Mouse (Mus musculus) testis, adult 2 months (tissue): ENCODE measurements around the gene Pdx1. TPM values are rescaled to one million over a fixed set of nuclear protein-coding genes. Genes with fewer than 3 reads are reported as not detected.

ENCODE experiments used
- H3K27ac ChIP-seq: fragments of 200-500 bp; 2 replicates; pipeline ENCODE4 v1.5.1; 2012; ENCODE audit warnings: low read depth, low read length; ENCODE audit not compliant: control insufficient read depth, insufficient read depth
- H3K27me3 ChIP-seq: fragments of 200-500 bp; 2 replicates; pipeline ENCODE4 v1.6.1; 2012; ENCODE audit warnings: mild to moderate bottlenecking, low read length, moderate library complexity; ENCODE audit not compliant: control insufficient read depth, insufficient read depth
- H3K36me3 ChIP-seq: fragments of 200-500 bp; 2 replicates; pipeline ENCODE4 v1.6.1; 2012; ENCODE audit warnings: mild to moderate bottlenecking, low read length; ENCODE audit not compliant: control insufficient read depth, insufficient read depth
- H3K4me1 ChIP-seq: fragments of 200-500 bp; 2 replicates; pipeline ENCODE4 v1.6.1; 2012; ENCODE audit warnings: low read length; ENCODE audit not compliant: control insufficient read depth, insufficient read depth
- H3K4me3 ChIP-seq: fragments of 200-500 bp; 2 replicates; pipeline ENCODE4 v1.5.1; 2012; ENCODE audit warnings: low read depth, mild to moderate bottlenecking, low read length, moderate library complexity, mixed read lengths; ENCODE audit not compliant: control insufficient read depth
- CTCF ChIP-seq: fragments of 200-500 bp; IDR thresholded peaks from 2 replicates; pipeline ENCODE4 v1.5.1; 2012; ENCODE audit warnings: low read depth, mild to moderate bottlenecking, inconsistent platforms, low read length, moderate library complexity; ENCODE audit not compliant: control insufficient read depth, insufficient read depth, insufficient replicate concordance
- POLR2A ChIP-seq: fragments of 200-500 bp; IDR thresholded peaks from 2 replicates; pipeline ENCODE4 v1.6.1; 2012; ENCODE audit warnings: low read depth, mild to moderate bottlenecking, inconsistent platforms, low read length, moderate library complexity; ENCODE audit not compliant: control insufficient read depth
- polyA plus RNA-seq: library from polyadenylated mRNA; depleted of rRNA; stranded (reverse); fragments of >200 nt; gene quantifications from 2 replicates; pipeline ENCODE4 v1.2.3, GENCODE M21; 2012

Pdx1 gene
- polyA plus RNA-seq, 1 experiment = not detected

DNA sequence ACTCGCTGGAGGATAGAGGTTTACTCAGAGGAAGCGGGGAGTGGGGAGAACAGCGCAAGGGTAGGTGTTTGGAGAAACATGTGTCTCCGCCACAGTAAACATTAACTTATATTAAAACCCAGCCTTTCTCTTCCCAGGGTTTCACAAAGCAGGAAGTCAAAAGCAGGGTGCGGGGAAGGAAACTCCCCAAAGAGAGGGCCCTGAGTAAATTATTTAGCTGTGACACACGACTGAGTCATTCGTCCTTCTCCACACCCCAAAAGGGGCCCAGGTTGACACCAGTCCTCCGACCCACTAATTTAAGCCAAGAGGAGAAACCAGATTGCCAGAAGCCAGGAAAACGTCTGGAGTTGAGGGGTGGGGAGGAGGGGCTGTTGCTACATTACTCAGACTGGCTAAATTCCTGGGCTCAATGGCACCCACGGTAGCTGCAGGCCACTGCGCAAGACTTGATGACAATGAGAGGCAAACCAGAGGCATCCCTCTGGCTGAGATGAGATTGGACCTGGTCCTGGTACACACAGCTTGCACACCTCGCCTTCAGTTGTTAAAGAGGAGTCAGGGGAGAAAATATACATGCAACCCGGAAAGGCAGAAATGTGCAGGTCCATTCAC, 22.9 kb downstream of the Pdx1 start:
- H3K4me1 ChIP-seq = peaks cover 8% of the 10 kb centered on the region; the same call in 1 of the 2 replicates
- H3K27ac ChIP-seq = no peak overlapping the region
- no peaks in the 10 kb centered on the region for H3K36me3 ChIP-seq
- TF ChIP-seq CTCF (no peak), POLR2A (no peak)
- 0 out of 2 replicates have a peak overlapping the region, but pooled peaks have one; percentile 29 for H3K4me3 ChIP-seq
- no peaks in the 10 kb centered on the region for H3K27me3 ChIP-seq

GRCm38 (mm10) chr5:147293127-147293910, 23.6 kb downstream of the Pdx1 start:
- no peak for TF ChIP-seq POLR2A
- peak; percentile 89 for TF ChIP-seq CTCF
- Histone ChIP-seq H3K27ac (no peak overlapping the region), H3K27me3 (no peaks in the 10 kb centered on the region), H3K4me3 (0 out of 2 replicates have a peak overlapping the region, but pooled peaks have one; percentile 29), H3K36me3 (no peaks in the 10 kb centered on the region), H3K4me1 (peaks cover 8% of the 10 kb centered on the region; the same call in 1 of the 2 replicates)

- no peak overlapping the region for H3K27ac ChIP-seq
- H3K27me3 ChIP-seq = no peaks in the 10 kb centered on the region
- H3K4me3 ChIP-seq = no peak overlapping the region
- no peaks in the 10 kb centered on the region for H3K36me3 ChIP-seq
- H3K4me1 ChIP-seq = peaks cover 8% of the 10 kb centered on the region; the same call in 1 of the 2 replicates
- TF ChIP-seq CTCF (no peak), POLR2A (no peak)
Observed at GRCm38 (mm10) chr5:147294121-147294520, 24.4 kb downstream of the Pdx1 start.

GRCm38 (mm10) chr5:147297249-147297648, 27.5 kb downstream of the Pdx1 start:
- Histone ChIP-seq H3K27ac (no peak overlapping the region), H3K4me1 (peaks cover 10% of the 10 kb centered on the region; the same call in 1 of the 2 replicates), H3K36me3 (no peaks in the 10 kb centered on the region), H3K27me3 (peaks cover 3% of the 10 kb centered on the region), H3K4me3 (no peak overlapping the region)
- TF ChIP-seq CTCF (no peak), POLR2A (no peak)

DNA sequence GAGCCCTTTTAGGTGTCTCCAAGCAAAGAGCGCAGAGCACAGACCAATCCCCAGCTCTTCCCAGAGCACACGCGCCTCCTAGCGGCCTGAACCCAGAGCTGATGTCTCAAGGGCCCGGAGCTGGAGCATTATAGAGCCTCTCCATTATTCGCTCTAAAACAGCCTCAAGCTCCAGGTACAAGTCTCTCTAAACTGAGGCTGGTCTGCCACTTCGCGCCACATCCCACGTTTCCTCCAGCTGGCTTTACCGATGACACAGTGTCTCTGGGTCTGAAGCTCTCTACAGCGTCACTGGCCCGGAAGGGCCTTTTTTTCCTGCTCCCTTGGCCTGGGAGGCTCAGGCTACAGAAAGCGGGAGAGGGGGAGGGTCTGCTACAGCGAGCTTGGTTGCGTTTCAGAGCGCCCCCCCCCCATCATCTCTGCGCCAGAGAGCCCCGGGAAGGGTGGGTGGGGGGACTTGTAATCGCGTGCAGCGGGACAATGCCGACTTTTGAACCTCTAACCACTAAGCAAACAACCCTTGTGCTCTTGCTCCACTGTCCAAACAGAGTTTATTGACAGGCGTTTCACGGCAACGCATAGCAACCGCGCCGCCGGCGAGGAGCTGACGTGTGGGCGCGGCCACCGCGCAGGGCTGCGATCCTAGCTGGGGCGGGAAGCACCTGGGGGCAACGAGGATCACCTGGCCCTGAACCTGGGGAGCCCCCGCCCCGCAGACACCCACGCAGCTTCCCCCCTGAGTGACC, 29.7 kb downstream of the Pdx1 start:
- TF ChIP-seq POLR2A (no peak), CTCF (peak; percentile 26; the same call in 1 of the 2 replicates)
- Histone ChIP-seq H3K4me3 (no peak overlapping the region; the same call in 1 of the 2 replicates), H3K4me1 (peaks cover 2% of the 10 kb centered on the region; the same call in 1 of the 2 replicates), H3K36me3 (no peaks in the 10 kb centered on the region), H3K27me3 (peaks cover 3% of the 10 kb centered on the region), H3K27ac (no peak overlapping the region)

- H3K27me3 ChIP-seq = peaks cover 3% of the 10 kb centered on the region
Observed at GRCm38 (mm10) chr5:147300001-147300363, 30.2 kb downstream of the Pdx1 start.

More at GRCm38 (mm10) chr5:147300001-147300363, 30.2 kb downstream of the Pdx1 start:
- peaks cover 2% of the 10 kb centered on the region; the same call in 1 of the 2 replicates for H3K4me1 ChIP-seq
- TF ChIP-seq POLR2A (no peak), CTCF (no peak)
- no peaks in the 10 kb centered on the region for H3K36me3 ChIP-seq
- no peak overlapping the region; the same call in 1 of the 2 replicates for H3K4me3 ChIP-seq
- H3K27ac ChIP-seq = no peak overlapping the region
